Mouse (Mus musculus) frontal cortex, adult (tissue): Measurements from ENCODE around the gene Ndnf.

Experiments used
- ATAC-seq: cut with Nextera tagmentation; 2 replicates; pipeline ENCODE4 v1.9.2; 2017; ENCODE audit warnings: mild to moderate bottlenecking, moderate library complexity, mixed read lengths; ENCODE audit not compliant: low TSS enrichment

Gene Ndnf

GRCm38 (mm10) chr6:65758214-65758613 is 86.8 kb downstream of the Ndnf start:
- no peak for ATAC-seq

- ATAC-seq = no peak
Observed at GRCm38 (mm10) chr6:65759174-65759573, 87.8 kb downstream of the Ndnf start.

- no peak for ATAC-seq
Observed at GRCm38 (mm10) chr6:65760073-65760472, 88.7 kb downstream of the Ndnf start.
